Mouse (Mus musculus): Measurements from ENCODE around the gene St6gal1. TPM values are rescaled to one million over a fixed set of nuclear protein-coding genes. Genes with fewer than 3 reads are reported as not detected.

The St6gal1 gene
- total RNA-seq, 1 experiment = 7.2 TPM

DNA sequence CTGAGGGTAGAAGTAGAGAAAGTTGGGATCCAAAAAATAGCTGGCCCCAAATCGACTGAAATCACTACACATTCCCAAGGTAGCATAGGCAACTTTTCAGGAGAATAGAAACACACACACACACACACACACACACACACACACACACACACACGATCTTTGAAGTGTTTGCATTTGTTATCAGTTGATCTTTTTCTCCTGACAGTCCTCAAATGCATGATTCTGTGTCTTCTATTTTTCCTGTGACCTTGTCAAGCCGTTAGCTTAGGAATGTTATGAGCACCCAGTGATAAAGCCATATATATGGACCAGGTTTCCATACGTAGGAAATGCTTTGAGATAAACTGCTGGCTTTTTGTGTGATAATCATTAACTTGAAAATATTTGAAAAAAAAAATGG is 38.1 kb upstream of the St6gal1 start:
- H3K9me3 ChIP-seq (ENCODE audit: control insufficient read depth, insufficient read depth, low read depth, low read length) = no peaks in the 10 kb centered on the region
- no peak for TF ChIP-seq MAFK (IDR thresholded peaks at IDR 0.05; ENCODE audit: insufficient read depth, low read depth, low read length)
- no peak for TF ChIP-seq ZC3H11A (IDR thresholded peaks at IDR 0.05; ENCODE audit: borderline replicate concordance, low read depth, low read length)
- TF ChIP-seq CHD2 (IDR thresholded peaks at IDR 0.05; ENCODE audit: low read depth, low read length) = no peak
- no peak for TF ChIP-seq HCFC1 (IDR thresholded peaks at IDR 0.05; ENCODE audit: borderline replicate concordance, insufficient read depth, low read length)
- no peak for TF ChIP-seq ZNF384 (IDR thresholded peaks at IDR 0.05; ENCODE audit: low read depth, low read length)
- no peaks in the 10 kb centered on the region for H3K4me1 ChIP-seq (ENCODE audit: control insufficient read depth in 2 of 2, insufficient read depth in 2 of 2, low read length in 2 of 2, poor library complexity in 1 of 2)
- no peak overlapping the region for H3K9ac ChIP-seq (ENCODE audit: insufficient read depth, low read depth, low read length, poor library complexity, severe bottlenecking)
- H3K4me3 ChIP-seq (ENCODE audit: insufficient read depth in 1 of 2, low read depth in 1 of 2, low read length in 2 of 2, poor library complexity in 1 of 2, severe bottlenecking in 1 of 2) = no peak overlapping the region
- H3K27ac ChIP-seq (ENCODE audit: insufficient read depth, low read depth, low read length, poor library complexity, severe bottlenecking) = no peak overlapping the region
- no peak for DNase-seq (ENCODE audit: low read depth, low spot score)
- in situ Hi-C loops (cut with MboI; ENCODE audit: low sequenced_read_pairs in 2 of 2, unreplicated experiment in 2 of 2) = no loop called here
- no peaks in the 10 kb centered on the region for H3K36me3 ChIP-seq (ENCODE audit: control insufficient read depth, insufficient read depth, low read length, poor library complexity, severe bottlenecking)

- Histone ChIP-seq H3K27ac (ENCODE audit: insufficient read depth, low read depth, low read length, poor library complexity, severe bottlenecking) (no peak overlapping the region), H3K4me3 (ENCODE audit: insufficient read depth in 1 of 2, low read depth in 1 of 2, low read length in 2 of 2, poor library complexity in 1 of 2, severe bottlenecking in 1 of 2) (no peak overlapping the region), H3K36me3 (ENCODE audit: control insufficient read depth, insufficient read depth, low read length, poor library complexity, severe bottlenecking) (no peaks in the 10 kb centered on the region), H3K9me3 (ENCODE audit: control insufficient read depth, insufficient read depth, low read depth, low read length) (no peaks in the 10 kb centered on the region), H3K4me1 (ENCODE audit: control insufficient read depth in 2 of 2, insufficient read depth in 2 of 2, low read length in 2 of 2, poor library complexity in 1 of 2) (no peaks in the 10 kb centered on the region), H3K9ac (ENCODE audit: insufficient read depth, low read depth, low read length, poor library complexity, severe bottlenecking) (no peak overlapping the region)
- DNase-seq (ENCODE audit: low read depth, low spot score) = no peak
- TF ChIP-seq ZNF384 (IDR thresholded peaks at IDR 0.05; ENCODE audit: low read depth, low read length) = no peak
- TF ChIP-seq ZC3H11A (IDR thresholded peaks at IDR 0.05; ENCODE audit: borderline replicate concordance, low read depth, low read length) = no peak
- TF ChIP-seq HCFC1 (IDR thresholded peaks at IDR 0.05; ENCODE audit: borderline replicate concordance, insufficient read depth, low read length) = no peak
- no peak for TF ChIP-seq CHD2 (IDR thresholded peaks at IDR 0.05; ENCODE audit: low read depth, low read length)
- no peak for TF ChIP-seq MAFK (IDR thresholded peaks at IDR 0.05; ENCODE audit: insufficient read depth, low read depth, low read length)
- in situ Hi-C loops (cut with MboI; ENCODE audit: low sequenced_read_pairs in 2 of 2, unreplicated experiment in 2 of 2) = no loop called here
These were observed 36.6 kb upstream of the St6gal1 start for GRCm38 (mm10) chr16:23187983-23188382.

DNA sequence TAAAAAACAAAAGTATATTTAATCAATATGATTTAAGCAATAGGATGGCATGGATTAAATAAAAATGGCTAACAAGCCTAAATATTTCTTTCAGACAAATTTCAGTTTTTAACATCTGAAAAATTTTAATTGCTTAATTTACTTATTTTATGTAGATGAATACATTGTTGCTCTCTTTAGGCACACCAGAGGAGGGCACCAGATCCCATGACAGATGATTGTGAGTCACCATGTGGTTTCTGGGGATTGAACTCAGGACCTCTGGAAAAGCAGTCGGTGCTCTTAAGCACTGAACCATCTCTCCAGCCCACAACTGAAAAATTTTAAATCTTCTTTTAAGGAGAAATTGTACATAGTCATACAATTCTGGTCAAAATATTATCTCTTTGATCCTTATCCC is 34.9 kb upstream of the St6gal1 start:
- no peaks in the 10 kb centered on the region for H3K9me3 ChIP-seq (ENCODE audit: control insufficient read depth, insufficient read depth, low read depth, low read length)
- no peaks in the 10 kb centered on the region for H3K4me1 ChIP-seq (ENCODE audit: control insufficient read depth in 2 of 2, insufficient read depth in 2 of 2, low read length in 2 of 2, poor library complexity in 1 of 2)
- in situ Hi-C loops (cut with MboI; ENCODE audit: low sequenced_read_pairs in 2 of 2, unreplicated experiment in 2 of 2) = no loop called here
- no peaks in the 10 kb centered on the region for H3K36me3 ChIP-seq (ENCODE audit: control insufficient read depth, insufficient read depth, low read length, poor library complexity, severe bottlenecking)
- no peak overlapping the region for H3K9ac ChIP-seq (ENCODE audit: insufficient read depth, low read depth, low read length, poor library complexity, severe bottlenecking)
- H3K4me3 ChIP-seq (ENCODE audit: insufficient read depth in 1 of 2, low read depth in 1 of 2, low read length in 2 of 2, poor library complexity in 1 of 2, severe bottlenecking in 1 of 2) = no peak overlapping the region
- TF ChIP-seq ZC3H11A (IDR thresholded peaks at IDR 0.05; ENCODE audit: borderline replicate concordance, low read depth, low read length) = no peak
- no peak for TF ChIP-seq MAFK (IDR thresholded peaks at IDR 0.05; ENCODE audit: insufficient read depth, low read depth, low read length)
- TF ChIP-seq CHD2 (IDR thresholded peaks at IDR 0.05; ENCODE audit: low read depth, low read length) = no peak
- no peak for TF ChIP-seq ZNF384 (IDR thresholded peaks at IDR 0.05; ENCODE audit: low read depth, low read length)
- TF ChIP-seq HCFC1 (IDR thresholded peaks at IDR 0.05; ENCODE audit: borderline replicate concordance, insufficient read depth, low read length) = no peak
- DNase-seq (ENCODE audit: low read depth, low spot score) = no peak
- no peak overlapping the region for H3K27ac ChIP-seq (ENCODE audit: insufficient read depth, low read depth, low read length, poor library complexity, severe bottlenecking)

DNA sequence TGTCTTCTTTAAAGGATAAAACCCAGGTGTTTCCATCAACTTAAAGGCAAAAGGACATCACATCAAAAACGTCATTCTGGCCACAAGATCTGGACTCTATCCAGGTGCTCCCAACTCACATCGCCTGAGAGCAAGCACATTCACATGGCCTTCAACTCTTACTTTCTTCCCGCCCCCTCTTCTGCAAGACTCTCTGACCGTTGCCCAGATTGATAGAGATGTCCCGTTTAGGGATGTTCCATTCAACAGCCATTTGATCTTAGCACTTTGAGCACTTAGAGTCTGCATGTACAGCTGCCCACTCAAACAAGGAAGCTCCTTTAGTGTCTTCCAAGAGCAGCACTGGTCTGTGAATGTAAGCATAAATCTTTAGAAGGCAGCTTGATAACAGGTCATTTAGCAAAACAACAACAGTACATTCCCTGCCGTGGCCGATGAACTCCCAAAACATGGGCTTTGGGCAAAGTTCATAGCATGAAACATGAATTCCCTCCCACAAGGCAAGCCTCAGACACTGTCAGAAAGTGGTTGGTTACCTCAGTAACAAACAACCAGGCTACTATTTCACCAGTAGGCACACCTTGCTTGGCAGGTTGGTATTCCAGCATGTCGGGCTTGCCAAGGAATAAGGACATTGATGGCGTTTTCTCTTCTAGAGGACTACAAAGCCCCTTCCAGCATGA is 32.8 kb upstream of the St6gal1 start:
- no peaks in the 10 kb centered on the region for H3K9me3 ChIP-seq (ENCODE audit: control insufficient read depth, insufficient read depth, low read depth, low read length)
- no peak for TF ChIP-seq MAFK (IDR thresholded peaks at IDR 0.05; ENCODE audit: insufficient read depth, low read depth, low read length)
- H3K4me1 ChIP-seq (ENCODE audit: control insufficient read depth in 2 of 2, insufficient read depth in 2 of 2, low read length in 2 of 2, poor library complexity in 1 of 2) = no peaks in the 10 kb centered on the region
- H3K36me3 ChIP-seq (ENCODE audit: control insufficient read depth, insufficient read depth, low read length, poor library complexity, severe bottlenecking) = no peaks in the 10 kb centered on the region
- no peak overlapping the region for H3K27ac ChIP-seq (ENCODE audit: insufficient read depth, low read depth, low read length, poor library complexity, severe bottlenecking)
- H3K4me3 ChIP-seq (ENCODE audit: insufficient read depth in 1 of 2, low read depth in 1 of 2, low read length in 2 of 2, poor library complexity in 1 of 2, severe bottlenecking in 1 of 2) = no peak overlapping the region
- in situ Hi-C loops (cut with MboI; ENCODE audit: low sequenced_read_pairs in 2 of 2, unreplicated experiment in 2 of 2) = no loop called here
- H3K9ac ChIP-seq (ENCODE audit: insufficient read depth, low read depth, low read length, poor library complexity, severe bottlenecking) = no peak overlapping the region
- DNase-seq (ENCODE audit: low read depth, low spot score) = no peak

DNA sequence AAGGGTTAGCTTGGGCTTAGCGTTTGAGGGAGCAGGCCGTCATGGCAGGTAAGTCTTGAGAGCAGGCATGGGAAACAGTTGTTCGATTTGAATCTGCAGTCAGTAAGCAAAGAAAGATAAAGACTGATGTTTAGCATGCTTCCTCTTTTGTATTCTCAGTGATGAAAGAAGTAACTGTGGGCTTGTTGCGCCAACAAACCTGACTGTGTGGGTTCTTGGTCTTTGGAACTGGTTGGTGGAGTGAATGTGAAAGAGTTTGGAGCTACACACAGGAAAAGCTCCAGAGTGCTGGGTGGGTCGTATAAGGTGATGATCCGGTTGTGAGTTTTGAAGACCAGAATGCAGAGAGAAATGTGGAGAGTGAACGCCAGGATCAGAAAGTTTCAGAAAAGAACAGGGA is 28.9 kb upstream of the St6gal1 start:
- no peak overlapping the region for H3K9ac ChIP-seq (ENCODE audit: insufficient read depth, low read depth, low read length, poor library complexity, severe bottlenecking)
- in situ Hi-C loops (cut with MboI; ENCODE audit: low sequenced_read_pairs in 2 of 2, unreplicated experiment in 2 of 2) = no loop called here
- no peak for TF ChIP-seq ZC3H11A (IDR thresholded peaks at IDR 0.05; ENCODE audit: borderline replicate concordance, low read depth, low read length)
- TF ChIP-seq CHD2 (IDR thresholded peaks at IDR 0.05; ENCODE audit: low read depth, low read length) = no peak
- no peak for TF ChIP-seq HCFC1 (IDR thresholded peaks at IDR 0.05; ENCODE audit: borderline replicate concordance, insufficient read depth, low read length)
- no peak for TF ChIP-seq MAFK (IDR thresholded peaks at IDR 0.05; ENCODE audit: insufficient read depth, low read depth, low read length)
- no peak for TF ChIP-seq ZNF384 (IDR thresholded peaks at IDR 0.05; ENCODE audit: low read depth, low read length)
- DNase-seq (ENCODE audit: low read depth, low spot score) = no peak
- no peak overlapping the region for H3K4me3 ChIP-seq (ENCODE audit: insufficient read depth in 1 of 2, low read depth in 1 of 2, low read length in 2 of 2, poor library complexity in 1 of 2, severe bottlenecking in 1 of 2)
- no peak overlapping the region for H3K27ac ChIP-seq (ENCODE audit: insufficient read depth, low read depth, low read length, poor library complexity, severe bottlenecking)
- H3K4me1 ChIP-seq (ENCODE audit: control insufficient read depth in 2 of 2, insufficient read depth in 2 of 2, low read length in 2 of 2, poor library complexity in 1 of 2) = no peaks in the 10 kb centered on the region
- no peaks in the 10 kb centered on the region for H3K36me3 ChIP-seq (ENCODE audit: control insufficient read depth, insufficient read depth, low read length, poor library complexity, severe bottlenecking)
- H3K9me3 ChIP-seq (ENCODE audit: control insufficient read depth, insufficient read depth, low read depth, low read length) = no peaks in the 10 kb centered on the region
